Mouse (Mus musculus): ENCODE results near the gene Zfhx3. TPM values are rescaled to one million over a fixed set of nuclear protein-coding genes. Genes with fewer than 3 reads are reported as not detected.

Gene Zfhx3
- polyA plus RNA-seq, 1 experiment from 2014 or later: 6.2 TPM

DNA sequence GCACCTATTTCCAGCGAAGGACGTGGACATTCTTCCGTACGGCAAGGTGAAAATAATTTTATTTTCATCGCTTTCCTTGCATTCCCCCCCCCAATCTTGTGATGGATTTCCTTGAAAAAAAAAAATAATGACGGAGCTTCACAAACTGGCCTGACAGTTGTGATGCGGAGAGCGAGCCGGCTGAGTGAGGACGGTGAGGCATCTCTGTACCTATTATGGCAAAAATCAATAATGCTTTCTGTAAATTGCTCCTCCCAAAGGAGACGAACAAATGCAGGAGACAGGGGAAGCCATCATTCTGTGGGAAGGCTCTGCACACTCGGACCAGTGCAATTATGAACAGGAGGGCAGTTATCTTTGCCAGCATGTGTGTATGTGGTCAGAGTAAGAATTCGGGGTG, 156.2 kb downstream of the Zfhx3 start:
- Histone ChIP-seq H3K9ac (no peak overlapping the region), H3K9me3 (no peaks in the 10 kb centered on the region), H3K4me2 (no peak overlapping the region), H3K27ac (replicated peaks) (no peak overlapping the region), H3K27me3 (replicated peaks) (no peaks in the 10 kb centered on the region), H3K36me3 (no peaks in the 10 kb centered on the region), H3K4me1 (no peaks in the 10 kb centered on the region), H3K4me3 (no peak overlapping the region)
- no peak for ATAC-seq (ENCODE audit: extremely low read depth, insufficient number of reproducible peaks, low FRiP score, low TSS enrichment)
- 83% methylated on average over 13 of the region's 13 CpGs for WGBS

DNA sequence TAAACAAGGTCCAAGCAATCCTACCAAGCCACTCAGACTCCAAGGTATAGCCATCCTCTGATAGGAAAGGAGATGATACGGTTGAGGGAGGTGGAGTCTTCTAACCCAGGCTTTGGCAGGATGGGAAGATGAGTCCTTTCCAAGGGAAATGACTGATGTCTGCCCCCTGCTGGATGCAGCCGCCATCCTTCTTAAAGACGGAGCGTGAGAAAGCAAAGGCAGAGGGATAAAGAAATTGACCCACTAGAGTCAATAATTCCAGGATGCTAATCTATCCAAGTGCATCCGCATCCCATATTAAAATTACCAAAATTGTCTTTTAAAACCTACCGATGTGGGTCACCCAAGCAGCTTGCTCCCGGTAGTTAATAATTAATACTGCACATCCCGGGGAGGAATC, 158.7 kb downstream of the Zfhx3 start:
- no peaks in the 10 kb centered on the region for H3K27me3 ChIP-seq (replicated peaks)
- WGBS: 57% methylated on average over 8 of the region's 8 CpGs

DNA sequence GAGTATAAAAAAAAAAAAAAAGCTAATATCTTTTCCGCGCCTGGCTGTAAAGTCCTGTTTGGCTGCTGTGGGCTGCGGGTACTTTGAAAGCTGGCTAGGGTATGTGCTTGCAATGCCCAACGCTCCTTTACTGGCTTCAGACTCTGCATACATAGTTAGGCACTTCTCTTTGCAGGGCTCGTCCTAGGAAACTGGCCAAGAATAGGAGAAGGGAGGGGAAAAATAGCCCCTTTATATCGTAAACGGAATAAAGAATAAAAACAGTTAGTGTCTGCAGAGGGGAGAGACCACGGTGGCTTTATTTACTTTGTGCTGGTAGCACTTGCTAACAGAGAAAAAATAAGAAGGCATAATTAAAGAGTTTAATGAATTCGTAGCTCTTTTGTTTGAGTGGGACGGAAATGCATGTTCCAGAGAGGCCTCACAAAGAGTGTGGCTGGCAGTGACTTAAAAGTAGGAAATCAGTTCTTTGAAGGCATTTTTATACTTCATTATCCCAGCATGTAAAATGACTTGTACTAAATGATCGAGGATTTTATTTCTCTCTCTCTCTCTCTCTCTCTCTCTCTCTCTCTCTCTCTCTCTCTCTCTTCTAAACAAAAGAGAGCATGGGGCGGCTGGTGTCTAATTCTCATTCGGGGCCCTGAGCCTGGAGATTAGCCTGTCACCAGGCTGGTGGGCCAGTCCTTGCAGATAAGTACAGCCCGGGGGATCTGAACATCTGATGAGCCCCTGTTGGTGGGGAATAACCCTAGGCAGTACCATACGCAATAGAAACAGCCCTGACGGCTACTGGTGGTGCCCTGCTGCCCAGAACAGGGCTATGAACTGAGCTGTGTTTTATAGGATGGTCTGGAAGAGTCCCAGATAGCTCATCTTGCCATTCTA, 159.8 kb downstream of the Zfhx3 start:
- H3K27ac ChIP-seq (replicated peaks): no peak overlapping the region
- H3K36me3 ChIP-seq: no peaks in the 10 kb centered on the region
- no peaks in the 10 kb centered on the region for H3K9me3 ChIP-seq
- no peak overlapping the region for H3K4me2 ChIP-seq
- no peak overlapping the region for H3K9ac ChIP-seq
- no peaks in the 10 kb centered on the region for H3K27me3 ChIP-seq (replicated peaks)
- H3K4me1 ChIP-seq: no peaks in the 10 kb centered on the region
- no peak overlapping the region for H3K4me3 ChIP-seq
- ATAC-seq (ENCODE audit: extremely low read depth, insufficient number of reproducible peaks, low FRiP score, low TSS enrichment): no peak
- WGBS: 61% methylated on average over 16 of the region's 16 CpGs

More for the DNA sequence above, 158.7 kb downstream of the Zfhx3 start:
- no peaks in the 10 kb centered on the region for H3K9me3 ChIP-seq
- no peak overlapping the region for H3K27ac ChIP-seq (replicated peaks)
- no peak overlapping the region for H3K9ac ChIP-seq
- H3K36me3 ChIP-seq: no peaks in the 10 kb centered on the region
- no peak overlapping the region for H3K4me3 ChIP-seq
- no peak overlapping the region for H3K4me2 ChIP-seq
- ATAC-seq (ENCODE audit: extremely low read depth, insufficient number of reproducible peaks, low FRiP score, low TSS enrichment): no peak
- H3K4me1 ChIP-seq: no peaks in the 10 kb centered on the region

DNA sequence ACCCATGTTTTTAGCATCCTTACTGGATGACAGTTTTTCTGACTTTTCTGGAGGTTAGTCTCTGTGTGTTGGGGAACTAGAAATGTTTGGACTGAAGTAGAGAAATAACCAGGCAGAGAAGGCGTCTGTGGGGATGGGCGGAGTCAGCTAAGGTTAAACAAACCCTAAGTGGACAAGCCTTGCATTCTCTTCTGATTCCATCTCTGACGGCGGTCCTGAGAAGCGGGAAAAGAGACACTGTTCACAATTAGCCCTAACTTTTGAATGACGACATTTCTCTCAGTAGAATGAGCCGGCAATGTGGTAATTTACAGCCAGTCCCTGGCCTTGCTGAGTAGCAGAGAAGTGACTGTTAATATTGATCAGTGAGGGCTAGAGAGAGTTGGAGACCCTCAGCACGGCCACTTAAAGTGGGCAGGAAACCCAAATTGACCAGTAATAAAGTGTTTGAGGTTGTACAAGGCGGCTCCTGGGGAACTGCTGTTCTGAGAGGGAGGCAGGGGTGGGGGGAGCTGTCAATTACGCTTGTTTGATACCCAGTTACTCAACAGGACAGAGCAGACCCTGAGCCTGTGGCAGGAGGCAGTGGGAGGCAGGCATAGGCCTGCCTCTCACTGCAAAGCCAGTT, 162.1 kb downstream of the Zfhx3 start:
- Histone ChIP-seq H3K4me2 (no peak overlapping the region), H3K9ac (no peak overlapping the region)
- ATAC-seq (ENCODE audit: extremely low read depth, insufficient number of reproducible peaks, low FRiP score, low TSS enrichment): no peak

DNA sequence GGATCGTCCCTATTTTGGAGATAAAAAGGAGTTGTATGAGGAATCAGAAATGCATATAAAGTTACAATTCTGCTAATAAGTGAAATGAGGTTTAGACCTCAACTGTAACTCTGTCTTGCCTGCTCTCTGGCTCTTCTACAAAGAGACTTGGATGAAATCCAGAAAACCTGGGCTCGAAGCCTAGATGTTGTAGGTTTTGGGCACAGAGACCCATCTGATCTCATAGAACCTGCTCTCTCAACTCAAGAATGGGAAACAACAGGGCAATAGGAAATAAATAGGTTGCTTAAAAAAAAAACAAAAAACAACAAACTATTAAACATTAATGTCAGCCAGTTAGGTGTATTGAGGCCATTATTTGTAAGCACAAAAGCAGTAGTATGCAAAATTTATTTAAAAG, 182.6 kb downstream of the Zfhx3 start:
- Histone ChIP-seq H3K36me3 (no peaks in the 10 kb centered on the region), H3K4me2 (no peak overlapping the region), H3K4me3 (no peak overlapping the region), H3K9me3 (no peaks in the 10 kb centered on the region), H3K27me3 (replicated peaks) (no peaks in the 10 kb centered on the region), H3K27ac (replicated peaks) (no peak overlapping the region), H3K4me1 (no peaks in the 10 kb centered on the region), H3K9ac (no peak overlapping the region)
- ATAC-seq (ENCODE audit: extremely low read depth, insufficient number of reproducible peaks, low FRiP score, low TSS enrichment): no peak
- 59% methylated on average over 2 of the region's 2 CpGs for WGBS

More for the DNA sequence above, 162.1 kb downstream of the Zfhx3 start:
- H3K36me3 ChIP-seq: no peaks in the 10 kb centered on the region
- WGBS: 46% methylated on average over 10 of the region's 10 CpGs
- H3K4me3 ChIP-seq: no peak overlapping the region
- H3K9me3 ChIP-seq: no peaks in the 10 kb centered on the region
- no peaks in the 10 kb centered on the region for H3K4me1 ChIP-seq
- H3K27ac ChIP-seq (replicated peaks): no peak overlapping the region
- no peaks in the 10 kb centered on the region for H3K27me3 ChIP-seq (replicated peaks)

DNA sequence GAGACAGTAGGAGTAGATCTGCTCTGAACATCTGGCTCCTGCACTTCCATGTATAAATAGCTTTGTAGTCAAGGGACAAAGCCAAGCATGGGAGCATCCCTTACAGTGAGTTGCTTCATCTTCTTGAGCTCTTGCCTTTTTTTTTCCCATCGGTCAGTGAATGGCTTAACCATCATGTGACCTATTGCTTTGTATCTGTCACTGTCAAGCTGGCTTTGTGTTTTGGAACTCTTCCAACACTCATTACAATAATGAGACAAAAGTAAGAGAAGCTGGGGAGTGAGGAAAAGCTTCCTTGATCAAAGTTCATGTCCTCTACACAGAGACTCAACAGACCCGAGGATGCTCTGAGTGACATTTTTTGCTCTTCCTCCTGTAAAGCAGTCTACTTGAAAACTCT, 183.0 kb downstream of the Zfhx3 start:
- H3K4me2 ChIP-seq: no peak overlapping the region
- no peaks in the 10 kb centered on the region for H3K36me3 ChIP-seq
- no peak overlapping the region for H3K9ac ChIP-seq
- no peak overlapping the region for H3K27ac ChIP-seq (replicated peaks)
- no peak for ATAC-seq (ENCODE audit: extremely low read depth, insufficient number of reproducible peaks, low FRiP score, low TSS enrichment)
- H3K27me3 ChIP-seq (replicated peaks): no peaks in the 10 kb centered on the region
- H3K4me3 ChIP-seq: no peak overlapping the region
- no peaks in the 10 kb centered on the region for H3K4me1 ChIP-seq
- H3K9me3 ChIP-seq: no peaks in the 10 kb centered on the region
- 71% methylated on average over 2 of the region's 2 CpGs for WGBS

DNA sequence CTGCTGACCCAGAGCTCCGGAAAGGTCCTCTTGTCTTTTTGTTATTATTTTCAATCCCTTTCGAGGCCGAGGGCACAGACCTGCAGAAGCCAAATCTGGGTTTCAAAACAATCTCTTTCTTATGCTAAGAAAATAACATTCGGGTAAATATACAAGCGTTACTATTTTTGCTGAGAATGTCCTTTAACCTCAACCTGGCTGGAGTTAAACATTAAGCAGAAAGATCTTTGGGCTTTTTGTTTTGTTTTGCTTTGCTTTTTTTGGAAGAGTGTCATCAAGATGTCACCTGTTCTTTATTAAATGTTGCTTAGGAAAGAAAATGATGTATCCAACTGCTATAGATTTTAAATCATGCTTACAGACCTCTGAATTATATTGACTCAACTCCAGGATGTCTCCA, 204.1 kb downstream of the Zfhx3 start:
- Histone ChIP-seq H3K4me3 (no peak overlapping the region), H3K27me3 (replicated peaks) (no peaks in the 10 kb centered on the region), H3K27ac (replicated peaks) (no peak overlapping the region), H3K4me2 (no peak overlapping the region), H3K9ac (no peak overlapping the region), H3K36me3 (no peaks in the 10 kb centered on the region), H3K9me3 (no peaks in the 10 kb centered on the region), H3K4me1 (no peaks in the 10 kb centered on the region)
- ATAC-seq (ENCODE audit: extremely low read depth, insufficient number of reproducible peaks, low FRiP score, low TSS enrichment): no peak
- 60% methylated on average over 5 of the region's 5 CpGs for WGBS

DNA sequence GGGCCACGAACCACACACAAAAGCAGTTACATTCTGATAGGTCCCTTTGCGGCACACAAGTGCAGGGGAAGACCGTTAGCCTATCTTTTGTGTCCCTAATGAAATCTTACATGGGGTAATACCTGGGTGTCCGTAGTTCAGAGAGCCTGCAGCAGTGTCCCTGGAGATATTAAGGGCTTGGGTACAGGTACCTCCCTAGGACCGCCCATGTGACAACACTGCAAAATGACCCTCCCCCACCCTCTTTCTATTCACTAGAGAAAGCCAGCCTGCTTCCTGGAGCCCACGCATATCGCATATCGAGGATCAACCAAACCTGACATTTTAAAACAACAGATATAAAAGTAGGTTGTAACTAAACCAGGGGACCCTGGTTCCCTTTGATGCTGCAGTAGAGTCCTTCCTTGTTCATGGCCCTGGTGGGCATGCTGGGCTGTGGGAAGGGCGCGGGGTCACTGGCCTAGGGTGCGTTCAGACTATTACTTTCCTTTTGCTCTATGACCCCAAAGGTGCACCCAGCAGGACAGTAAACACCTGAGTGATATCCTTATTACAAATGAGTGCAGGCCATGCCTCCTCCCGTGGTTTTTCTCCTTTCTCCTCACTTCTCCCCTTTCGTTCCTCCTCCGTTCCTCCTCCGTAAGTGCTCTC, 206.3 kb downstream of the Zfhx3 start:
- Histone ChIP-seq H3K4me3 (no peak overlapping the region), H3K9me3 (no peaks in the 10 kb centered on the region), H3K36me3 (no peaks in the 10 kb centered on the region), H3K27me3 (replicated peaks) (no peaks in the 10 kb centered on the region), H3K27ac (replicated peaks) (no peak overlapping the region), H3K9ac (no peak overlapping the region), H3K4me2 (no peak overlapping the region), H3K4me1 (no peaks in the 10 kb centered on the region)
- ATAC-seq (ENCODE audit: extremely low read depth, insufficient number of reproducible peaks, low FRiP score, low TSS enrichment): no peak
- 73% methylated on average over 15 of the region's 15 CpGs for WGBS

DNA sequence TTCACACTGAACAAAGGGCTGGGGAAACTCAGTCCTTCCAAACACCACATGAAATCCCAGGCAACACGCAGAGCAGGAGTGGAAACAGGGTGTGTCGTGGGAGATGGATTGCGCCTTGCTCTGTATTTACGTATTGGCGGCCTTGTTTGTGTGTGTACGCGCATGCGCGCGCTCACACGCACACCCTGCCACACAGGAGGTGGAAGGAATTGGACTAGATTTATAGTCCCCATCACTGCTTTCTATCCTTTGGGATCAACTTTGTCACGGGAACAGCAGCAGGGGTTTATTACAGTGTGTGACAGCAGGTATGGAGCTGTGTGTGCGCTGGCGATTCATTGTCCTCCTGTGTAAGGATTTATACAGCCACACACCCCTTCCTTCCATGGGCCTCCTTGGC, 228.4 kb downstream of the Zfhx3 start:
- H3K27me3 ChIP-seq (replicated peaks): no peaks in the 10 kb centered on the region
- no peaks in the 10 kb centered on the region for H3K4me1 ChIP-seq
- H3K9me3 ChIP-seq: no peaks in the 10 kb centered on the region
- 89% methylated on average over 14 of the region's 14 CpGs for WGBS
- ATAC-seq (ENCODE audit: extremely low read depth, insufficient number of reproducible peaks, low FRiP score, low TSS enrichment): no peak
- H3K4me3 ChIP-seq: no peak overlapping the region
- H3K4me2 ChIP-seq: no peak overlapping the region
- H3K36me3 ChIP-seq: no peaks in the 10 kb centered on the region
- no peak overlapping the region for H3K27ac ChIP-seq (replicated peaks)
- H3K9ac ChIP-seq: no peak overlapping the region

DNA sequence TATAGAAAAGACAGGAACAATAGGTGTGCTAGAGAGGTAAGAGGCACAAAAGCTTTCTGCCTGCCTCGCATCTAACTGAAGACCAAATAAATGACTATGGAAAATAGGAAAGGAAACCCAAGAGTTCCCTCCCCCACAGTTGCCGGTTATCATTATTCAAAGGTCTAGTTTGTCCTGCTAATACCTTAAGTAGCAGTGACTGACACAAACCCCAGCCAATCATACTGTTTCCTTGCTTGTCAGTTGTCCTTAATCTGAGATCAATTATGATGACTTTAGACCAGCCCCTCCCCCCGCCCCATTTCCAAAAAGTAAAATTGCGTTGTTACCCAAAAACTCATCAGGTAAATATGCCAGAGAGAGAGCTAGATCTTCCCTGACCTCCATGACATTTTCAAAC, 240.9 kb downstream of the Zfhx3 start:
- Histone ChIP-seq H3K9ac (no peak overlapping the region), H3K4me2 (no peak overlapping the region), H3K4me1 (no peaks in the 10 kb centered on the region), H3K27me3 (replicated peaks) (no peaks in the 10 kb centered on the region), H3K9me3 (no peaks in the 10 kb centered on the region), H3K4me3 (no peak overlapping the region), H3K27ac (replicated peaks) (no peak overlapping the region), H3K36me3 (no peaks in the 10 kb centered on the region)
- ATAC-seq (ENCODE audit: extremely low read depth, insufficient number of reproducible peaks, low FRiP score, low TSS enrichment): no peak
- 74% methylated on average over 4 of the region's 4 CpGs for WGBS

DNA sequence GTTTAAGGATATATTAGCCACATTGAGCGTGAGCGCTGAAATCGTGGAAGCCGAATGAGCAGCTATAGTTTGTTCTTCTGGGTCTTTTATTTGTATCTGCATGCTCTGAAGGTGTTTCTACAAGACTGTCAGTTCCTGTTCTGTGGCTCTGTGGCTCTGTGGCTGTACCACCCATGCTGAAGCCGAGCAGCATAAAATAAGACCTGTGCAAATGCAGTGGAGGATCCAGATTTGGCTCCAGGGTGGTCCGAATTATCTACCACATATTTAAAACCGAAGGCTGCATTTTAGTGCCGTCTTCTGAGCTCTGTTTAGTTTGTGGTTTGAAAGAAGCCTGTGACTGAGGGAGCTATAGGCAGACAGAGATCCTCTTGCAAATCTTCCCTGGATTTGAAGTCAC, 241.5 kb downstream of the Zfhx3 start:
- H3K27ac ChIP-seq (replicated peaks): no peak overlapping the region
- ATAC-seq (ENCODE audit: extremely low read depth, insufficient number of reproducible peaks, low FRiP score, low TSS enrichment): no peak
- no peak overlapping the region for H3K4me3 ChIP-seq
- H3K4me1 ChIP-seq: no peaks in the 10 kb centered on the region
- no peaks in the 10 kb centered on the region for H3K36me3 ChIP-seq
- H3K4me2 ChIP-seq: no peak overlapping the region
- WGBS: 74% methylated on average over 8 of the region's 8 CpGs
- no peaks in the 10 kb centered on the region for H3K27me3 ChIP-seq (replicated peaks)
- no peaks in the 10 kb centered on the region for H3K9me3 ChIP-seq
- H3K9ac ChIP-seq: no peak overlapping the region
